8 mouse cellular contexts compared by ENCODE assay signal in genomic region chr11:121041212-121041611, GRCm38 (mm10). TPM values are rescaled to one million over a fixed set of nuclear protein-coding genes. Genes with fewer than 3 reads are reported as not detected.
DNase-seq lines count a peak whose midpoint lies in the region; ATAC-seq and TF ChIP-seq lines count a peak whose summit lies in the region.

No protein-coding gene starts in this region.

- no peak for TF ChIP-seq POLR2A in cortical plate, adult 2 months (IDR thresholded peaks at IDR 0.05; ENCODE audit: extremely low read depth, insufficient read depth, low read length)

- no peaks in the 10 kb centered on the region for H3K27me3 ChIP-seq in liver, embryonic 16.5 days (ENCODE audit: control insufficient read depth, insufficient read depth, low read depth, low read length)

- no peak overlapping the region for H3K4me2 ChIP-seq in liver, embryonic 16.5 days (ENCODE audit: low read depth, low read length)

- intact Hi-C loops in gastrocnemius, postnatal 36 days (cut with DNase I), result loop anchor here (2.0 kb wide), 1 partner anchor 134 kb away; no protein-coding TSS in a partner anchor

- no peaks in the 10 kb centered on the region for H3K36me3 ChIP-seq in liver, embryonic 16.5 days (ENCODE audit: control insufficient read depth, insufficient read depth)

- peaks cover 4% of the 10 kb centered on the region for H3K4me1 ChIP-seq in cortical plate, adult 2 months (ENCODE audit: control insufficient read depth, insufficient read depth, low read length)
- H3K4me1 ChIP-seq in liver, embryonic 16.5 days (ENCODE audit: control insufficient read depth, low read depth, low read length), result no peaks in the 10 kb centered on the region

- 5% methylated on average over 4 of the region's 4 CpGs for WGBS in liver, embryonic 16.5 days (ENCODE audit: insufficient replicate concordance)

- H3K9me3 ChIP-seq in liver, embryonic 16.5 days (replicated peaks; ENCODE audit: control insufficient read depth, low read length), result no peaks in the 10 kb centered on the region

- no peak overlapping the region for H3K27ac ChIP-seq in cortical plate, adult 2 months (ENCODE audit: insufficient read depth, low read length)
- H3K27ac ChIP-seq in liver, embryonic 16.5 days (ENCODE audit: low read length), result no peak overlapping the region

- peak; percentile 37; the same call in 1 of the 2 replicates for ATAC-seq in liver, embryonic 16.5 days (ENCODE audit: low read depth)

- TF ChIP-seq CTCF in cortical plate, adult 2 months (IDR thresholded peaks at IDR 0.05; ENCODE audit: extremely low read depth, insufficient read depth, low read length), result peak; percentile 84

- DNase-seq in CD4-positive helper T cell, adult 2 months (ENCODE audit: low read depth, low spot score), result peak; percentile 78
- peak; percentile 87 to 95 for DNase-seq in adrenal gland, adult (ENCODE audit: inconsistent age in 2 of 2, low spot score in 1 of 2)
- peak; percentile 76 to 87 for DNase-seq in gastrocnemius, postnatal 36 days
- peak; percentile 91 for DNase-seq in kidney, postnatal 10 days
- peak; percentile 84 for DNase-seq in retina, postnatal 1 day
- peak; percentile 71 to 77 for DNase-seq in thymus, postnatal 36 days

- H3K9ac ChIP-seq in liver, embryonic 16.5 days (ENCODE audit: low read depth, low read length), result no peak overlapping the region

- no peak overlapping the region for H3K4me3 ChIP-seq in cortical plate, adult 2 months (ENCODE audit: insufficient read depth, low read length)
- H3K4me3 ChIP-seq in liver, embryonic 16.5 days (ENCODE audit: low read depth, low read length), result no peak overlapping the region

RNA-seq across cellular contexts. Expression of gene Cd7, which starts 2.0 kb away (rescaled TPM):
- polyA plus RNA-seq in cortical plate, adult 2 months (2012; rRNA removed), result 3.4 and 3.8 TPM in 2 replicates
- total RNA-seq in gastrocnemius, postnatal 36 days (2021), result not detected
- polyA plus RNA-seq in liver, embryonic 16.5 days (2015; fragmentation: Nextera tagmentation; extraction: Ambion mirVana), result 1.3 and 1.6 TPM in 2 replicates

RNA-seq across cellular contexts. Expression of gene Sectm1b, which starts 22.2 kb away (rescaled TPM):
- not detected in 2 replicates for polyA plus RNA-seq in cortical plate, adult 2 months (2012; rRNA removed)
- total RNA-seq in gastrocnemius, postnatal 36 days (2021), result not detected
- 0.05 and 0.22 TPM in 2 replicates for polyA plus RNA-seq in liver, embryonic 16.5 days (2015; fragmentation: Nextera tagmentation; extraction: Ambion mirVana)

RNA-seq across cellular contexts. Expression of gene Sectm1a, which starts 39.8 kb away (rescaled TPM):
- polyA plus RNA-seq in cortical plate, adult 2 months (2012; rRNA removed), result not detected in 2 replicates
- not detected for total RNA-seq in gastrocnemius, postnatal 36 days (2021)
- 0.89 and 1.8 TPM in 2 replicates for polyA plus RNA-seq in liver, embryonic 16.5 days (2015; fragmentation: Nextera tagmentation; extraction: Ambion mirVana)

RNA-seq across cellular contexts. Expression of gene Csnk1d, which starts 50.1 kb away (rescaled TPM):
- polyA plus RNA-seq in cortical plate, adult 2 months (2012; rRNA removed), result 108 and 110 TPM in 2 replicates
- 10 to 100 TPM; 51.6 to 54.5 TPM for total RNA-seq in gastrocnemius, postnatal 36 days (2021)
- 33.4 and 36.8 TPM in 2 replicates for polyA plus RNA-seq in liver, embryonic 16.5 days (2015; fragmentation: Nextera tagmentation; extraction: Ambion mirVana)
